Mouse (Mus musculus) liver, adult (tissue): ENCODE measurements around the gene Ppp1cb.

ENCODE experiments used
- GATA4 ChIP-seq: IDR thresholded peaks from 2 replicates; pipeline ENCODE4 v1.6.1; 2014; ENCODE audit warnings: mild to moderate bottlenecking, low read length; ENCODE audit not compliant: insufficient replicate concordance

The Ppp1cb gene

DNA sequence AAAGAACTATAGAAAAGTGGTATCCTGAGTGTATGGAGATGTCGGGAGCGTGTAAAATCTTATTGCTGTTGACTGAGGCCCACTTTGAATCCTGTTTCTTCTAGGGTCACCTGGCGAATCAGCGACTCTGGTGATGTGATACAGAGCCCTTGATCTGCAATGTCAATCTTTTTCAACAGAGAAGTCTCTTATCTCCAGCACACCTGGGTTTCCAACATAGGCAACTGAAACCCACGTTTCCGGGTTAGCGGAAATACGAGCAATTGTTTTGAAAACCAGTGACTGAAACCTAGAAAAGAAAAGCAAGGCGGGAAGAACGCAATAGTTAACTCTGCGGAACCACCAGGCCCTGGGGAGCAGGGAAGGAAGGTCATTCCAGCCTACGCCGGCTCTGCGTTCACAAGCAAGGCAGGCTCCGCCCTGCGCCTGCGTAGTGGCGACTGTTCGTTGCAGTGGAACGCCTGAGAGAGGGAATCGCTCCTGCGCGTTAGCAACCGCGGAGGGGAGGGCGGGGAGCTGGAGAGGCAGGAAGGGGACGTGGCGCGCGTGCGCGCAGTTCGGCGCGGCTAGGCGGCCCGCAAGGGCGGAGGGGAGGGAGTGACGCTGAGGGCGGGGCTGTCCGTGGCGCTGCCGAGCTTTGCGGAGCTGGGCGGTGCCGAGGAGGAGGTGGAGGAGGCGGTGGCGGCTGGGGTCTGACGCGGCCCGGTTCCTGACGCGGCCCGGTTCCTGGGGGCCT, at the start of gene Ppp1cb:
Gene Ppp1cb (plus strand): TSS at position 436 of the 736 bp plus-strand sequence.
- TF ChIP-seq GATA4 = no peak; the same call in 1 of the 2 replicates

DNA sequence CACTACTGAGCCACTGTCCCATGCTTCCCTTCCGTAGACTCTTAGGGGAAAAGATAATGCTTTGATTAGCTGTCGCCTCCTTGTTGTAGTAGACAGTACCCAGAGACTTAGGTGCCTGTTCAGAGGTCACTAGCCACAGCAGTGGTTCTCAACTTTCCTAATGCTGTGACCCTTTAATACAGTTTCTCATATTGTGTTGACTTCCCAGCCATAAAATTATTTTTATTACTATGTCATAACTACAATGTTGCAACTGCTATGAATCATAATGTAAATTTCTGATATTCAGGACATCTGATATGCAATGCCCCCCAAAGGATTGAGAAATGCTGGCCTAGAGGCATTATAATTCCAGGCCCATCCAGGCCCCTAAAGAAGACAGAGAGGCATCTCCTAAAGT, 48.9 kb upstream of the Ppp1cb start:
- no peak for TF ChIP-seq GATA4

DNA sequence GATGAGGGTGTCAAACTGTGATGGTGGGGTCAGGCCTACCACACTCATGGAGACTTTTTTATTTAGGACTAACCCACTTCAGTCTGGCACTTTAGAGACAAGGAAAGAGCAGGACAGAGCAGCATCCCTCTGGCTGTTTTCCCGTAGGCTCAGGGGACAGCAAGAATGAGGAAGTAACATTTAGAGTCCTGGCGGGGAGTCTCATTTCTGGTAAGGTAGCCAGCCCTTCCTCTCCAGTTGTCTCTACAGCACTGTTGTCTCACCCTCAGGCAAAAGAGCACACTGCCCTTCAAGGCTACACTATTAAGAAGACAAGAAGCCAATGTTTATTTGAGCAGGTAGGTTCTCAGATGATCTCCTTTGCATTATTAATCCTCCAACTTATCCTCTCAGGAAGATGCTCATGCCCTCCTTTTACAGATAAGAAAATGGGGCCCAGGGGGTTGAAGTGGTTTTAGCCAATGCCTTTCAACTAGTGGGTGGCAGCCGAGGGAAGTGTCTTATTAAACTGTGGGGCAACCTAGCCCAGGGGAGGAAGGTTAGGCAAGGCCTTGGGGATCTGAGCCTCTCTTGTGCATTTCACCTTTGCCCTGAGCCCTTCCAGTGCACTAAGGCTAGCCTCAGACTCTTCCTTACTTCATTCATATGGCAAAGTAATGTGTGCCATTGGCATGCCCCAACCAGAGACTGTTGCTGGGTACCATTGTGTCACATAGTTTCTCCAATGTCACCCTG, 47.5 kb upstream of the Ppp1cb start:
- no peak for TF ChIP-seq GATA4

DNA sequence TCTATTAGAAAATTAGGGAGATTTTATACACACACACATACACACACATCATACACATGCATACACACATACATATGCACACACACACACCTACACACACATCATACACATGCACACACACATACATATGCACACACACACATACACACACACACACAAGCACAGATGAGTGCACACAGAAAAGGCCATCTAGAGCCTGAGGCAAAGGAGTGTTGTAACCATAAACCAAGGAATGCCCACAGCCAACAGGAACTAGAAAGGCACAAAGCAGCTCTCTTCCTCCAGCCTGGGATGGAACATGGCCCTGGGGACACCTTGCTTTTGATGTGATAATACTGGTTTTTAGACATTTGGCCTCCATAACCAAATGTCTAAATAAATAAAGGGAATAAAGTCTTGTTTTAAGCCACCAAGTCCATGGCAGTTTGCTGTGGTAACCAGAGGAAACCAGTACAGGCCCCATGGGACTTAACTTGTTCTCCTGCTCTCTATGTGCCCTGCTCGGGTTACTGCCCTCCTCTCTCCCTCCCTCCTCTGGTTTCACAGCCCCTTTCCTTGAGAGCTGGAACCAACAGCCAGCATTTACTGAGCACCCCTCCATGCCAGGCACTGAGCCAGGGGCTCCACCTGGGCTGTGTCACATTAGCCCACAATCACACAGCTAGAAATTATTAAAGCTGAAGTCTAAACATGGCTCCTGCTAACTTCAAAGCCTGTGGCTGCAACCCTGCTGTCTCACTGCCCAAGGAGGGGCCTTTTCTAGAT, 46.3 kb upstream of the Ppp1cb start:
- no peak for TF ChIP-seq GATA4

DNA sequence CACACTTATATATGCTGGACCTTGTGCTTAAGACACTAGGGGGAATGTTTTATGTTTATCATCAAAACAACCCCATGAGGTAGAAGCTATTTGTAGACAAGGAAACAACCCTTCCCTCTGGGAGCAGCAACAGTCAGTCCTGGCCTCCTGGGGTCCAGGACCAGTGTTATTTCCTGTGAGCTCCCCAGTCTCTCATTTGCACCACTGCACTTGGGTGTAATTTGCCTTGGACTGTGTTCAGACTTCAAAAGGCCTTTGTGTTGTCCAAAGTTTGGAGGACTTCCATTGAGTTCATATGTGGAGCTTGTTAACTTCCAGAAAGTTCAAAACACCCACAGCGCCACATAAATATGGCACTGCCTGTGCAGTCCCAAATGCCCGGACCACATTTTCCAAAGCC, 45.6 kb upstream of the Ppp1cb start:
- TF ChIP-seq GATA4 = no peak

GRCm38 (mm10) chr5:32413569-32413968, 45.1 kb upstream of the Ppp1cb start:
- no peak for TF ChIP-seq GATA4

GRCm38 (mm10) chr5:32414461-32414985, 44.1 kb upstream of the Ppp1cb start:
- no peak for TF ChIP-seq GATA4

DNA sequence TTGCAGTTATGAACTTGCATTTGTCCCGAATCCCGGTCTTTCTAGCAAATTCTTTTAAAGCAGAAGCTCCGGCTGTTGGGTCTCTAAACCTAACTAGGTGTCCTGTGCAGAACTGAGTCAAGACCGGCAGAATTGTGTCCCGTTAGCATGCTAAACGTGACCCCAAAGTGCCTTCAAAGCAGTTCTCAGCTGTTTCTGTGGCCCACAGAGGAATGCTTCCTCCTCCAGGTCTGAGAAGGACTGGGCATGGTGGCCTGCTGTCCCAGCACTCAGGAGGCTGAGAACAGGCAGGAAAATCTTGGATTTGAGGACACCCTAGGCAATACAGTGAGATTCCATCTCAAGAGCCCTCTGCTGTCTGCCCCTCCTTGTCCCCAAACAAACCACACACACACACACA, 43.1 kb upstream of the Ppp1cb start:
- TF ChIP-seq GATA4 = no peak

DNA sequence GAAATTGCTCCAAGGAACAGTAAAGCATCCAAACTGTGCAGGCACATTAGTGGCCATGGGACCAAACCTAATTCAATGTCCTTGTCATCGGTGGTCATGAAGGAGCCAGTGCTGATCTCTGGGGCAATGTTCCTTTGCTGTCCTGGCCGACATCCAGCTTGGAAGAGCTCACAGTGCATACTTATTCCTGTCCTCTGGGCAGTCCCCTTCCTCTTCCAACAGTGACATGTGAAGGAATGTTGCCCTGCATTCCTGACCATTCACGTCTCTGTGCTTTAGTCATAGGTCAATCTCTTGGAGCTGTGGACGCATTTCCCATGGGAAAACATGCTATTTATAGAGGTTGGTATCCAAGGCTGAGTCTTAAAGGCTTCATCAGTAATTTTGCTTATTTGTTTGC, 41.8 kb upstream of the Ppp1cb start:
- peak; percentile 35; the same call in 1 of the 2 replicates for TF ChIP-seq GATA4

- TF ChIP-seq GATA4 = no peak
These were observed 36.5 kb upstream of the Ppp1cb start for GRCm38 (mm10) chr5:32422081-32422589.

GRCm38 (mm10) chr5:32423339-32424046, 35.1 kb upstream of the Ppp1cb start:
- TF ChIP-seq GATA4 = no peak

- no peak for TF ChIP-seq GATA4
These were observed 34.2 kb upstream of the Ppp1cb start for GRCm38 (mm10) chr5:32424464-32424863.

- no peak for TF ChIP-seq GATA4
These were observed 33.0 kb upstream of the Ppp1cb start for GRCm38 (mm10) chr5:32425485-32426171.

DNA sequence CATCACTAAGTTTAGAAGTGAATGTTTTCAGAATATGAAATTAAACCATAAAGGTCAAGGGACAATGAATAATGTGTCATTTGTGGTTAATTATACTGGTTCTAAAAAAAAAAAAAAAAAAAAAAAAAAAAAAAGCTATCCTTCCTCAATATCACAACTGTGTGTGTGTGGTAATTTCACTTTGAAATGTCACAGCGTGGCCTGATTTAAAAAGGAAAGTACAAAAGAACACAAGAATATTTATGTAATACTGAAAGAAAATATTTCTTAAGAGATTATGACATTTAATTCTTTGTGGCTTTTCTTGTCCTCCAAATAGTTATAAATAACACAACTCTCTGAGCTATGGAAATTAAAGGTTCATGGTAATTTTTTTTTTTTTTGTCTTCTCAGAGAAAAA, 28.2 kb upstream of the Ppp1cb start:
- no peak for TF ChIP-seq GATA4
